Mouse (Mus musculus) hindbrain, embryonic 10.5 days (tissue): Measurements from ENCODE around the gene Tdp1. TPM values are rescaled to one million over a fixed set of nuclear protein-coding genes. Genes with fewer than 3 reads are reported as not detected.

Source experiments
- DNase-seq: peaks from one replicate; pipeline ENCODE4 v3.0.0-alpha.2; 2017; ENCODE audit warnings: low spot score
- H3K27ac ChIP-seq: fragments of 300-500 bp; sonication (generic); 2 replicates; pipeline ENCODE4 v1.5.1; 2016; ENCODE audit warnings: mild to moderate bottlenecking, moderate library complexity
- H3K27me3 ChIP-seq: fragments of 300-500 bp; sonication (generic); 2 replicates; pipeline ENCODE4 v1.6.1; 2016; ENCODE audit warnings: mild to moderate bottlenecking; ENCODE audit not compliant: poor library complexity, insufficient read depth, severe bottlenecking
- H3K36me3 ChIP-seq: fragments of 300-500 bp; sonication (generic); 2 replicates; pipeline ENCODE4 v1.6.1; 2016; ENCODE audit warnings: mild to moderate bottlenecking, moderate library complexity
- H3K4me1 ChIP-seq: fragments of 300-500 bp; sonication (generic); replicated peaks from 2 replicates; pipeline ENCODE4 v1.6.1; 2016; ENCODE audit warnings: mild to moderate bottlenecking
- H3K4me3 ChIP-seq: fragments of 300-500 bp; sonication (generic); 2 replicates; pipeline ENCODE4 v1.5.1; 2016; ENCODE audit warnings: mild to moderate bottlenecking, moderate library complexity
- H3K9me3 ChIP-seq: fragments of 300-500 bp; sonication (generic); 2 replicates; pipeline ENCODE4 v1.6.1; 2016; ENCODE audit warnings: mild to moderate bottlenecking, moderate library complexity
- WGBS: fragments of 180-500 bp; shearing (Covaris S2); methylation state at CpG from one replicate; pipeline ENCODE4 v1.1.7; 2016; 5-methylcytosine and 5-hydroxymethylcytosine counted together
- polyA plus RNA-seq: library from polyadenylated mRNA; unstranded; fragments of >200 nt; fragmentation: Nextera tagmentation; extraction: Ambion mirVana; gene quantifications from 2 replicates; pipeline ENCODE4 v1.2.1, GENCODE M21; 2016

Tdp1 gene
- polyA plus RNA-seq, 1 experiment from 2014 or later = 83.9 TPM

- H3K27me3 ChIP-seq = no peaks in the 10 kb centered on the region
- no peak overlapping the region for H3K27ac ChIP-seq
- H3K4me3 ChIP-seq = no peak overlapping the region
- DNase-seq = no peak
- no peaks in the 10 kb centered on the region for H3K36me3 ChIP-seq
- H3K9me3 ChIP-seq = no peaks in the 10 kb centered on the region
- WGBS = 89% methylated on average over 5 of the region's 5 CpGs
- 0 out of 2 replicates have a peak, but pooled peaks cover 3% of the 10 kb centered on the region for H3K4me1 ChIP-seq
Observed at GRCm38 (mm10) chr12:99999726-100000125, 115.4 kb downstream of the Tdp1 start.

GRCm38 (mm10) chr12:100000381-100000780, 116.1 kb downstream of the Tdp1 start:
- DNase-seq = no peak
- Histone ChIP-seq H3K9me3 (no peaks in the 10 kb centered on the region), H3K4me3 (no peak overlapping the region), H3K36me3 (no peaks in the 10 kb centered on the region), H3K27me3 (no peaks in the 10 kb centered on the region), H3K27ac (no peak overlapping the region), H3K4me1 (0 out of 2 replicates have a peak, but pooled peaks cover 3% of the 10 kb centered on the region)
- 77% methylated on average over 7 of the region's 7 CpGs for WGBS

GRCm38 (mm10) chr12:100001246-100001645, 116.9 kb downstream of the Tdp1 start:
- no peak for DNase-seq
- 90% methylated on average over 3 of the region's 3 CpGs for WGBS
- Histone ChIP-seq H3K4me3 (no peak overlapping the region), H3K9me3 (no peaks in the 10 kb centered on the region), H3K27ac (no peak overlapping the region), H3K4me1 (0 out of 2 replicates have a peak, but pooled peaks cover 3% of the 10 kb centered on the region), H3K27me3 (no peaks in the 10 kb centered on the region), H3K36me3 (no peaks in the 10 kb centered on the region)

GRCm38 (mm10) chr12:100001910-100002309, 117.6 kb downstream of the Tdp1 start:
- DNase-seq = no peak
- H3K4me1 ChIP-seq = 0 out of 2 replicates have a peak, but pooled peaks cover 3% of the 10 kb centered on the region
- no peaks in the 10 kb centered on the region for H3K9me3 ChIP-seq
- H3K4me3 ChIP-seq = no peak overlapping the region
- no peaks in the 10 kb centered on the region for H3K36me3 ChIP-seq
- no peak overlapping the region for H3K27ac ChIP-seq
- 84% methylated on average over 3 of the region's 3 CpGs for WGBS
- H3K27me3 ChIP-seq = no peaks in the 10 kb centered on the region

DNA sequence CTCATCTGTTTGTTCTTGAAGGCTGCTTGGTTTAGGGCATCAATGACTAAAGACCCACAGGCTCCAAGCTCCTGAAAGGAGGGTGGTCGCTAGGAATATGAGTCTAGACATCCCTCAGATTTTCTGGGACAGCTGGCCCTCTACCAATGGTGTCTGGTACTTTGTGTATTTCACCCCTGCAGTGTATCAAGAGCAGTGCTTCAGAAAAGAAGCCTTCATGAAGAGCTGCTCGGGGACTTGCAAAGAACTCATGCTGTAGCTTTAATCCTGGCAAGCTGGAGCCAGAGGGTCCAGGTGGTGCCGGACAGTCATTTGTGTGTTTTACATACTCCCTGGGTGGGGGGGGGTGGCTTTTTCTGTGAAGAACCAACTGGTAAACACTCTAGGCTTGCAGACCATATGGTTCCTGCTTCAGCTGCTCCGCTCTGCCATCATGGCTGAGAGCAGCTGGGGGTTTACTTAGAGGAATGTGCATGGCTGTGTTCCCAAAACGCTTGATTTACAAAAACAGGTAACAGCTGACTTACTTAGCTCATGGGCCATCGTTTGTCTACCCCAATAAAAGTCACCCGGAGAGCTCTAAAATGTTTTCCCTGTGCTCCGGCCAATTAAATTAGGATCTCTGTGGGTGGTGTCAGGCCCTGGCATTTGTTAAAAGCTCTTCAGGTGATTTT, 118.7 kb downstream of the Tdp1 start:
- Histone ChIP-seq H3K36me3 (no peaks in the 10 kb centered on the region), H3K27ac (no peak overlapping the region), H3K4me3 (no peak overlapping the region), H3K27me3 (no peaks in the 10 kb centered on the region), H3K4me1 (no peaks in the 10 kb centered on the region), H3K9me3 (no peaks in the 10 kb centered on the region)
- no peak for DNase-seq
- 49% methylated on average over 8 of the region's 8 CpGs for WGBS

Other genes with a start within 250 kb of the Tdp1 start
- gene Efcab11, start 78 bp upstream of the Tdp1 start, polyA plus RNA-seq = 21.9 and 24.4 TPM in 2 replicates
- 0.06 and 0.13 TPM in 2 replicates for gene Kcnk13, start 80.0 kb downstream of the Tdp1 start, polyA plus RNA-seq
- gene Psmc1, start 225.6 kb downstream of the Tdp1 start, polyA plus RNA-seq = 366 and 386 TPM in 2 replicates